Mouse (Mus musculus): ENCODE data around the gene Asb10. TPM values are rescaled to one million over a fixed set of nuclear protein-coding genes. Genes with fewer than 3 reads are reported as not detected.

The Asb10 gene
- polyA plus RNA-seq, 1 experiment from 2014 or later = 0.99 TPM

GRCm38 (mm10) chr5:24530042-24530689 is 10.6 kb downstream of the Asb10 start:
- H3K9me3 ChIP-seq = no peaks in the 10 kb centered on the region
- 17% methylated on average over 24 of the region's 24 CpGs for WGBS
- H3K4me1 ChIP-seq = peaks cover 17% of the 10 kb centered on the region
- no peak overlapping the region for H3K27ac ChIP-seq
- no peak for ATAC-seq (ENCODE audit: insufficient number of reproducible peaks, low FRiP score, low TSS enrichment, low read depth)
- H3K4me2 ChIP-seq = no peak overlapping the region
- H3K36me3 ChIP-seq = no peaks in the 10 kb centered on the region
- no peak overlapping the region for H3K9ac ChIP-seq
- H3K4me3 ChIP-seq = no peak overlapping the region
- peaks cover 72% of the 10 kb centered on the region for H3K27me3 ChIP-seq

DNA sequence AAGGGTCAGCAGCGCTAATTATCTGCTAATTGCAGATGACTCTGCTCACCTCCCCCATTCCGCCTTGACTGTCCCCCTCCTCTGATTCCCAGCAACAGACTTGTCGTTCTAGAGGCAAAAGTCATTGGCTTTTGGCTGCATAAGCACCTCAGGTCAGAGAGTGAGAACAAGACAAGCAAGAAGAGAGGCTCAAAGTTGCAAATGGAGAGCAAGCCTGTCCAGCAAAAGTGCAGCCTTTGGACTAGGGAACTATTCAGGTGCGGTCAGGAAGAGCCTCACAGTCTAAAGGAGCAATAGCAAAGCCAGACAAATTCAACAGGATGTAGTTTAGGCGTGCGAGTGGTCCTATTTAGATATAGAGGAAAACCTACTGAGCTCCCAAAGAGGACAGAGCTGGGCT is 13.0 kb downstream of the Asb10 start:
- Histone ChIP-seq H3K4me3 (no peak overlapping the region), H3K4me1 (peaks cover 17% of the 10 kb centered on the region), H3K36me3 (no peaks in the 10 kb centered on the region), H3K9ac (no peak overlapping the region), H3K27ac (no peak overlapping the region), H3K4me2 (no peak overlapping the region), H3K27me3 (peaks cover 95% of the 10 kb centered on the region), H3K9me3 (no peaks in the 10 kb centered on the region)
- 13% methylated on average over 6 of the region's 6 CpGs for WGBS
- ATAC-seq (ENCODE audit: insufficient number of reproducible peaks, low FRiP score, low TSS enrichment, low read depth) = no peak

GRCm38 (mm10) chr5:24526889-24527230 is 13.9 kb downstream of the Asb10 start, which contains the start of gene Gbx1:
Gene Gbx1, minus strand, starts transcription at chr5:24527202.
- peak within 1 kb of the TSS; percentile 81 for H3K4me2 ChIP-seq
- H3K4me3 ChIP-seq = peak within 1 kb of the TSS; percentile 41
- H3K9ac ChIP-seq = no peak within 1 kb of the TSS; the same call in 1 of the 2 replicates
- no peaks in the 10 kb centered on the region for H3K36me3 ChIP-seq
- H3K27ac ChIP-seq = no peak within 1 kb of the TSS
- H3K27me3 ChIP-seq = peaks cover 97% of the 10 kb centered on the region
- peaks cover 17% of the 10 kb centered on the region for H3K4me1 ChIP-seq
- H3K9me3 ChIP-seq = no peaks in the 10 kb centered on the region
- no peak for ATAC-seq (ENCODE audit: insufficient number of reproducible peaks, low FRiP score, low TSS enrichment, low read depth)
- 1% methylated on average over 34 of the region's 49 CpGs for WGBS

GRCm38 (mm10) chr5:24526190-24526888 is 14.4 kb downstream of the Asb10 start:
- Histone ChIP-seq H3K4me2 (peak overlapping the region; percentile 81), H3K36me3 (no peaks in the 10 kb centered on the region), H3K4me3 (peak overlapping the region; percentile 41), H3K27ac (no peak overlapping the region), H3K9me3 (no peaks in the 10 kb centered on the region), H3K9ac (no peak overlapping the region; the same call in 1 of the 2 replicates), H3K27me3 (peaks cover 97% of the 10 kb centered on the region), H3K4me1 (peaks cover 17% of the 10 kb centered on the region)
- WGBS = under 1% methylated on average over 62 of the region's 109 CpGs
- ATAC-seq (ENCODE audit: insufficient number of reproducible peaks, low FRiP score, low TSS enrichment, low read depth) = no peak

DNA sequence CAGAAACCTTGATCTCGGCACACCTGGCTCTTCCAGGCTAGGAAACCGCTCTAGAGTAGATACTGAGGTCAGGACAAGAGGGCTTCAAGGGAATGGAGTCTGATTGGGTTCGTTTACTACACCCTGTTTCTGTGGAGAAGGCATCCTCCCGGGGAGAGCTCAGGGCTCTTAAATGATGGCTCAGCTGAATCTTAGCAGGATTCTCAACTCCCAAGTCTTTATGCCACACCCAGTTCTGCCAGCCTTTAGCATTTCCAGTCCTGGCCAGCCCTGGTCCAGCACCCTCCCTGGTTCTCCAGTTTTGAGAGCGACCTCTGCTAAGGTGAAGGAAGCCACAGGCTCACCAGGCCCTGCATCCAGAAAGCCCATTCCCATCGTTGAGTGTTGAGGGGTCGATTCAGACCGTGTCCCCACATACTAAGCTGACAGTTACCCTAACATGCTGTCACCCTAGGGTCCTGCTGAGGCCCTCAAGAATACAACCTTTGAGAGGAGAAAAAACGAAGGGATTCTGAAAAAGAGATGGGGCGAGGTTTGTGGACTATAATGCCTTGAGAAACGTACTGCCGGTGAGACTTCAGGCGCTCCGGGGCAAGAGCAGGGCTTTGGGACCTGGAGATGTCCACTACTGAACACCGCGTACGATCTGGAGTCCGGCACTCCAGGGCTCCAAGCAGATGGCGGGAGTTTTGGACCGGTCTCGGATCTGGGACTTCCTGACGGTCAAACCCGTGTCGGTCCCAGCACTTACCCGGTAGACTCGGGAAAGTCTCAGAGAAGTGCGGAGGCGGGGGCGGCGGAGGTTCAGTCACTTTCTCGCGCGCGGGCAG is 15.2 kb downstream of the Asb10 start:
- Histone ChIP-seq H3K4me1 (peaks cover 17% of the 10 kb centered on the region), H3K9ac (no peak overlapping the region), H3K36me3 (no peaks in the 10 kb centered on the region), H3K27ac (no peak overlapping the region), H3K9me3 (no peaks in the 10 kb centered on the region), H3K4me2 (peak overlapping the region; percentile 81), H3K4me3 (peak overlapping the region; percentile 41), H3K27me3 (peaks cover 91% of the 10 kb centered on the region)
- no peak for ATAC-seq (ENCODE audit: insufficient number of reproducible peaks, low FRiP score, low TSS enrichment, low read depth)
- 4% methylated on average over 34 of the region's 34 CpGs for WGBS

GRCm38 (mm10) chr5:24524522-24524921 is 16.3 kb downstream of the Asb10 start:
- H3K36me3 ChIP-seq = no peaks in the 10 kb centered on the region
- ATAC-seq (ENCODE audit: insufficient number of reproducible peaks, low FRiP score, low TSS enrichment, low read depth) = no peak
- no peak overlapping the region for H3K27ac ChIP-seq
- peaks cover 17% of the 10 kb centered on the region for H3K4me1 ChIP-seq
- no peaks in the 10 kb centered on the region for H3K9me3 ChIP-seq
- H3K9ac ChIP-seq = no peak overlapping the region
- H3K4me3 ChIP-seq = no peak overlapping the region
- no peak overlapping the region for H3K4me2 ChIP-seq
- WGBS = 19% methylated on average over 4 of the region's 4 CpGs
- H3K27me3 ChIP-seq = peaks cover 91% of the 10 kb centered on the region

DNA sequence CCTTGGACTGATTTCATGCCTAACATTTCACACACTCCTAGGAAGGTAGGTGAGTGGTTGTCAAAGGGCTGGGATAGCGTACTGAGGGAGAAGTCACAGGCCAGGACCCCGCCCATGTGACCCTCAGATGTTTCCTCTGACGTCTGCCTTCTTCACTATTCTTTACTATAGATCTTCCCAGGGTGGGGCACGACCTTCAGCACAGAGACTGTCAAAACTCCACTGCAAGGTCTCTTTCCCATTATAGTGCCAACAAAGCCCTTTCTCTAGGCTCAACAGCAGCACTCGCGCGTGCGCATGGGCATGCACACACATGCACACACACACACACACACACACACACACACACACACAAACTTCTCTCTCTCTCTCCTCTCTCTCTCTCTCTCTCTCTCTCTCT is 17.0 kb downstream of the Asb10 start:
- Histone ChIP-seq H3K4me3 (no peak overlapping the region), H3K27ac (no peak overlapping the region), H3K4me1 (peaks cover 17% of the 10 kb centered on the region), H3K9ac (no peak overlapping the region), H3K27me3 (peaks cover 89% of the 10 kb centered on the region), H3K4me2 (no peak overlapping the region), H3K36me3 (no peaks in the 10 kb centered on the region), H3K9me3 (no peaks in the 10 kb centered on the region)
- ATAC-seq (ENCODE audit: insufficient number of reproducible peaks, low FRiP score, low TSS enrichment, low read depth) = no peak
- WGBS = 43% methylated on average over 8 of the region's 8 CpGs

- Histone ChIP-seq H3K4me1 (peaks cover 8% of the 10 kb centered on the region), H3K4me3 (no peak overlapping the region), H3K27me3 (peaks cover 81% of the 10 kb centered on the region), H3K9me3 (no peaks in the 10 kb centered on the region), H3K9ac (no peak overlapping the region), H3K4me2 (no peak overlapping the region), H3K36me3 (no peaks in the 10 kb centered on the region), H3K27ac (no peak overlapping the region)
- WGBS = 55% methylated on average over 8 of the region's 8 CpGs
- no peak for ATAC-seq (ENCODE audit: insufficient number of reproducible peaks, low FRiP score, low TSS enrichment, low read depth)
These were observed 19.4 kb downstream of the Asb10 start for GRCm38 (mm10) chr5:24521366-24521765.

DNA sequence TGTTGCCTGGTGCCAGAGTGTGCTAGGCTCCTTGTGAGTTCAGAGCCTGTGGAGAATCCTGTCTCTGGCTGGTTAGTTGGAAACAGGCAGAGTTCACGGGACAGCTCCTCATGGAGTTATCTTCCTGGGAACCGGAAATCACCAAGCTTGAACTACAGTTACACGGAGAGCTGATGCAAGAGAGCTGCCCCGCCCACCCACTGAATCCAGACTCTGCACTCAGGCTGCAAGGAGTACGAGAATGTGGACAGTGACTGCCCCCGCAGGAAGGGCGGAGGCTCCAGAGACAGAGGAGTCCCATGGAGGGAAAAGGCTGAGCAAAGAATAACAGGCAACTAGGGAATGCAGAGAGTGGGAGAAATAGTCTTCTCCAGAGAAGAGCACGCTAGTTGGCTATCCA is 28.5 kb downstream of the Asb10 start:
- H3K9ac ChIP-seq = no peak overlapping the region
- H3K4me3 ChIP-seq = no peak overlapping the region
- H3K4me2 ChIP-seq = no peak overlapping the region
- no peak for ATAC-seq (ENCODE audit: insufficient number of reproducible peaks, low FRiP score, low TSS enrichment, low read depth)
- peaks cover 16% of the 10 kb centered on the region; the same call in 1 of the 2 replicates for H3K27me3 ChIP-seq
- H3K9me3 ChIP-seq = no peaks in the 10 kb centered on the region
- H3K36me3 ChIP-seq = no peaks in the 10 kb centered on the region
- H3K27ac ChIP-seq = no peak overlapping the region
- no peaks in the 10 kb centered on the region for H3K4me1 ChIP-seq
- WGBS = 50% methylated on average over 8 of the region's 8 CpGs

DNA sequence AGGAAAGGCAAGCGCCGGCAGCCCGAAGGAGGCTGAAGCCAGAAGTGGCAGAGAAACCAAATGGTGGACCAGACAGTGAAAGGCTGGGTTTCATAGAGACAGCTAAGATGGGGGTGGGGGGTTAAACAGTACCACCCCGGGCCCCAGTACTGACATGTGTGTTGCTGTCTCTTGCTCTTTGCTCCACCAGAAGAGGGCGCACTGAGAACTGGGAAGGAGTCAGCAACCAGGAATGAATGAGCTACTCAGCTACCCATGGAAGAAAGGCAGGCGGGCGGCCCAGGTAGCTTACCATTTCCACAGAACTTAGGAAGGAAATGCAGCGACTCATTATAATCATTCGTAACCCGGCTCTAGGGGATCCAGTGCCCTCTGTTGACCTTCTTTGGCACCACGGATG is 30.1 kb downstream of the Asb10 start:
- ATAC-seq (ENCODE audit: insufficient number of reproducible peaks, low FRiP score, low TSS enrichment, low read depth) = no peak
- Histone ChIP-seq H3K27ac (no peak overlapping the region), H3K4me3 (no peak overlapping the region), H3K36me3 (no peaks in the 10 kb centered on the region), H3K4me2 (no peak overlapping the region), H3K9ac (no peak overlapping the region), H3K27me3 (peaks cover 16% of the 10 kb centered on the region), H3K9me3 (no peaks in the 10 kb centered on the region), H3K4me1 (no peaks in the 10 kb centered on the region)
- 42% methylated on average over 11 of the region's 11 CpGs for WGBS

GRCm38 (mm10) chr5:24508406-24508805 is 32.4 kb downstream of the Asb10 start:
- H3K9ac ChIP-seq = no peak overlapping the region
- H3K27ac ChIP-seq = no peak overlapping the region
- ATAC-seq (ENCODE audit: insufficient number of reproducible peaks, low FRiP score, low TSS enrichment, low read depth) = no peak
- no peaks in the 10 kb centered on the region for H3K9me3 ChIP-seq
- 91% methylated on average over 7 of the region's 7 CpGs for WGBS
- no peaks in the 10 kb centered on the region for H3K36me3 ChIP-seq
- H3K4me2 ChIP-seq = no peak overlapping the region
- peaks cover 8% of the 10 kb centered on the region for H3K4me1 ChIP-seq
- H3K4me3 ChIP-seq = no peak overlapping the region
- peaks cover 33% of the 10 kb centered on the region for H3K27me3 ChIP-seq

DNA sequence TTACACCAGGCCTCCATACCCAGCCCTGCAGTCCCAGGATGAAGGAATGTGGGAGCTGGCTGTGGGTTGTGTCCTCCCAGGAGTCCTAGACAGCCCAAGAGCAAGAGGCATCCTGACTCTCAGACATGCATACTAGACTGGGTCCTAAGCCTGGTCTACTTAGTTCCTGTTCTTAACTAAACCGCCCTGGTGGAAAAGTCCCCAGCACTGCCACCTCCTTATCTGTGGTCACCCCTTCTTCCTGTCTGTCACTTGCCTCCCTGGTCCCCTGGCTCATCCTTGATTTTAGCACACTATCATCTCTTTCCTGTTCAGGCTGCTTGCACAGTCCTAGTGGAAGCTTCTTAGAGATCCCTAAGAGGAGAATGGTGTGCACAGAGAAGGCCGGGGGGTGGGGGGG is 35.3 kb downstream of the Asb10 start:
- H3K4me3 ChIP-seq = no peak overlapping the region
- H3K4me1 ChIP-seq = peaks cover 8% of the 10 kb centered on the region
- no peak overlapping the region for H3K27ac ChIP-seq
- no peak overlapping the region for H3K4me2 ChIP-seq
- no peak overlapping the region for H3K9ac ChIP-seq
- H3K36me3 ChIP-seq = peaks cover 22% of the 10 kb centered on the region
- peaks cover 38% of the 10 kb centered on the region for H3K27me3 ChIP-seq
- no peak for ATAC-seq (ENCODE audit: insufficient number of reproducible peaks, low FRiP score, low TSS enrichment, low read depth)
- H3K9me3 ChIP-seq = no peaks in the 10 kb centered on the region
- 53% methylated on average over 2 of the region's 2 CpGs for WGBS

All from limb, embryonic 15.5 days (tissue).